Mouse (Mus musculus): ENCODE results near the gene Cenpj.
A peak's percentile ranks its signal among the peaks of the same experiment; 100 is the strongest.

Gene Cenpj

GRCm38 (mm10) chr14:56544946-56545345 is 30.3 kb downstream of the Cenpj start:
- DNase-seq: peak; percentile 25 to 34

GRCm38 (mm10) chr14:56530788-56531187 is 44.4 kb downstream of the Cenpj start:
- peak; percentile 41 to 67 for DNase-seq

GRCm38 (mm10) chr14:56514775-56515174 is 60.5 kb downstream of the Cenpj start:
- no peak for DNase-seq

GRCm38 (mm10) chr14:56512084-56512483 is 63.1 kb downstream of the Cenpj start:
- DNase-seq: no peak

GRCm38 (mm10) chr14:56506743-56507142 is 68.5 kb downstream of the Cenpj start:
- DNase-seq: no peak

GRCm38 (mm10) chr14:56502407-56502806 is 72.8 kb downstream of the Cenpj start:
- DNase-seq: no peak

- peak in 1 of 2 experiments; percentile 9 for DNase-seq
These were observed 85.4 kb downstream of the Cenpj start for GRCm38 (mm10) chr14:56489806-56490205.

Measured in cerebellum, adult 18-20 months (tissue).